Mouse (Mus musculus) G1E (cell line): ENCODE measurements around the gene Gm10188. TPM values are rescaled to one million over a fixed set of nuclear protein-coding genes. Genes with fewer than 3 reads are reported as not detected.

Source experiments
- ATAC-seq: 2 replicates; pipeline ENCODE4 v1.8.0; 2016; ENCODE audit warnings: mild to moderate bottlenecking; ENCODE audit not compliant: insufficient number of reproducible peaks, poor library complexity, low FRiP score, severe bottlenecking; ENCODE audit errors: extremely low read depth
- DNase-seq: peaks from one replicate; pipeline ENCODE4 v3.0.0; 2012; ENCODE audit warnings: low spot score
- H3K27me3 ChIP-seq: 2 replicates; pipeline ENCODE4 v1.6.1; 2012; ENCODE audit warnings: mild to moderate bottlenecking, low read length, inconsistent platforms; ENCODE audit not compliant: insufficient read depth
- H3K36me3 ChIP-seq: replicated peaks from 2 replicates; pipeline ENCODE3; 2012; ENCODE audit warnings: mild to moderate bottlenecking, inconsistent platforms
- H3K4me1 ChIP-seq: 2 replicates; pipeline ENCODE4 v1.6.1; 2012; ENCODE audit warnings: low read depth, low read length, inconsistent platforms, mixed read lengths; ENCODE audit not compliant: insufficient read depth
- H3K4me3 ChIP-seq: 2 replicates; pipeline ENCODE4 v1.5.1; 2012; ENCODE audit warnings: low read depth, mild to moderate bottlenecking, inconsistent platforms, low read length, moderate library complexity, mixed read lengths
- H3K9me3 ChIP-seq: replicated peaks from 2 replicates; pipeline ENCODE4 v1.6.1; 2012; ENCODE audit warnings: inconsistent platforms
- CTCF ChIP-seq: IDR thresholded peaks from 2 replicates; pipeline ENCODE4 v1.5.1; 2012; ENCODE audit warnings: low read depth, low read length, inconsistent platforms, mixed read lengths
- GATA1 ChIP-seq: IDR thresholded peaks from 2 replicates; pipeline ENCODE4 v1.6.1; 2012; ENCODE audit warnings: borderline replicate concordance, low read length, inconsistent platforms, mixed read lengths
- GATA2 ChIP-seq: IDR thresholded peaks from 2 replicates; pipeline ENCODE4 v1.6.1; 2012; ENCODE audit warnings: low read depth, low read length, inconsistent platforms, borderline replicate concordance
- POLR2AphosphoS5 ChIP-seq: IDR thresholded peaks from 2 replicates; pipeline ENCODE4 v1.6.1; 2012; ENCODE audit warnings: low read depth, low read length, inconsistent platforms; ENCODE audit not compliant: insufficient replicate concordance
- TAL1 ChIP-seq: conservative IDR thresholded peaks from 2 replicates; pipeline ENCODE4 v1.6.1; 2012; ENCODE audit warnings: low read depth, low read length, inconsistent platforms, mixed read lengths
- polyA plus RNA-seq: library from polyadenylated mRNA; stranded (reverse); fragments of >175 nt; gene quantifications from 2 replicates; pipeline ENCODE4 v1.2.3, GENCODE M21; 2012
- total RNA-seq, 2 experiments: library from RNA; stranded (forward) in 1 of 2; stranded (reverse) in 1 of 2; fragments of 200-1000 nt in 1 of 2; fragments of >200 nt in 1 of 2; fragmentation: Nextera tagmentation in 1 of 2; gene quantifications; 2 replicates each; pipeline ENCODE4 v1.2.3; 2014 to 2017

The Gm10188 gene
- total and polyA plus RNA-seq, 3 experiments = not detected

- no peak overlapping the region for H3K4me3 ChIP-seq
- DNase-seq (no peak), ATAC-seq (no peak)
- peaks cover 25% of the 10 kb centered on the region for H3K27me3 ChIP-seq
- no peak for TF ChIP-seq TAL1
- no peak for TF ChIP-seq CTCF
- TF ChIP-seq GATA1 = no peak
- H3K4me1 ChIP-seq = no peaks in the 10 kb centered on the region; the same call in 1 of the 2 replicates
- no peaks in the 10 kb centered on the region for H3K9me3 ChIP-seq
- no peaks in the 10 kb centered on the region for H3K36me3 ChIP-seq
These were observed 31.0 kb downstream of the Gm10188 start for GRCm38 (mm10) chr1:132198401-132199071.

GRCm38 (mm10) chr1:132197666-132198065 is 31.9 kb downstream of the Gm10188 start:
- H3K4me1 ChIP-seq = no peaks in the 10 kb centered on the region; the same call in 1 of the 2 replicates
- no peak overlapping the region for H3K4me3 ChIP-seq
- H3K36me3 ChIP-seq = no peaks in the 10 kb centered on the region
- no peak for DNase-seq
- H3K9me3 ChIP-seq = no peaks in the 10 kb centered on the region
- no peak for ATAC-seq
- TF ChIP-seq GATA1 = no peak
- no peak for TF ChIP-seq TAL1
- TF ChIP-seq CTCF = no peak
- no peak for TF ChIP-seq GATA2
- TF ChIP-seq POLR2AphosphoS5 = no peak
- peaks cover 27% of the 10 kb centered on the region for H3K27me3 ChIP-seq

GRCm38 (mm10) chr1:132196337-132196736 is 33.2 kb downstream of the Gm10188 start:
- DNase-seq (no peak), ATAC-seq (no peak)
- no peaks in the 10 kb centered on the region; the same call in 1 of the 2 replicates for H3K4me1 ChIP-seq
- H3K27me3 ChIP-seq = peaks cover 33% of the 10 kb centered on the region
- TF ChIP-seq POLR2AphosphoS5 (no peak), TAL1 (no peak), GATA2 (no peak), CTCF (no peak), GATA1 (no peak)
- no peaks in the 10 kb centered on the region for H3K36me3 ChIP-seq
- no peaks in the 10 kb centered on the region for H3K9me3 ChIP-seq
- no peak overlapping the region for H3K4me3 ChIP-seq

- Histone ChIP-seq H3K27me3 (peaks cover 35% of the 10 kb centered on the region), H3K4me3 (no peak overlapping the region), H3K36me3 (no peaks in the 10 kb centered on the region), H3K4me1 (no peaks in the 10 kb centered on the region; the same call in 1 of the 2 replicates), H3K9me3 (peaks cover 2% of the 10 kb centered on the region)
- DNase-seq (no peak), ATAC-seq (no peak)
- TF ChIP-seq GATA2 (no peak), TAL1 (no peak), CTCF (no peak), POLR2AphosphoS5 (no peak), GATA1 (no peak)
These were observed 33.9 kb downstream of the Gm10188 start for GRCm38 (mm10) chr1:132195681-132196080.

GRCm38 (mm10) chr1:132195100-132195499 is 34.5 kb downstream of the Gm10188 start:
- no peaks in the 10 kb centered on the region for H3K4me1 ChIP-seq
- no peak for ATAC-seq
- H3K27me3 ChIP-seq = peaks cover 35% of the 10 kb centered on the region
- H3K9me3 ChIP-seq = peaks cover 5% of the 10 kb centered on the region
- no peak overlapping the region for H3K4me3 ChIP-seq
- TF ChIP-seq TAL1 = no peak
- no peak for TF ChIP-seq CTCF
- TF ChIP-seq GATA2 = no peak
- TF ChIP-seq POLR2AphosphoS5 = no peak
- TF ChIP-seq GATA1 = no peak
- H3K36me3 ChIP-seq = no peaks in the 10 kb centered on the region
- DNase-seq = no peak

GRCm38 (mm10) chr1:132194624-132195023 is 34.9 kb downstream of the Gm10188 start:
- ATAC-seq = no peak
- TF ChIP-seq CTCF (no peak), TAL1 (no peak), POLR2AphosphoS5 (no peak)

More at GRCm38 (mm10) chr1:132194624-132195023, 34.9 kb downstream of the Gm10188 start:
- H3K9me3 ChIP-seq = peaks cover 5% of the 10 kb centered on the region
- no peak overlapping the region for H3K4me3 ChIP-seq
- no peaks in the 10 kb centered on the region for H3K36me3 ChIP-seq
- no peaks in the 10 kb centered on the region for H3K4me1 ChIP-seq
- no peak for DNase-seq
- peaks cover 35% of the 10 kb centered on the region for H3K27me3 ChIP-seq
